Mouse (Mus musculus) right cerebral cortex, postnatal 36 days (tissue): ENCODE measurements around the gene Gm15448.
"Not testable (repeated sequence)": the region's sequence is repeated elsewhere in the genome, so short reads cannot be mapped to it uniquely, and the experiment has no call there.

Source experiments
- DNase-seq, 2 experiments: peaks; one replicate each; pipeline ENCODE4 v3.0.0; 2022; ENCODE audit warnings: low spot score in 2 of 2, mixed read lengths in 1 of 2

The Gm15448 gene

DNA sequence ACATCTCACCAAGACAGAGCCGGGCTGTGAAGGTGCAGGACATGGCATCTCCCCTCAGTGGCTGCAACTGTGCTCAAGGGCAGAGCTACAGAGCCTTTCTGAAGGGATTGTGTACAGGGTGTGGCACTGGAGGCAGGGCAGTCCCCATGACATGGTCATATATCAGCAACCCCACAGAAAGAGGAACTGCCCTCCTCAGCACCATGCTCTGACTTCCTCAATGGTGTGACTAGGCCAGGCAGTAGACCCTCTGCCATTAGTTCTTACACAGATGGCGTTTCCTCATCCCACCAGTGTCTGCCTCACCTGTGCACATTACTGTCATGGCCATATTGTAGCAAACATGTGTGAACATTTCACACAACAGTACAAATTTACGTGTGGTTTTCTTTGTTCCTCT is at the start of gene Gm15448:
Gene Gm15448, minus strand, starts transcription at position 89 of the 400 bp plus-strand sequence.
- DNase-seq, result not testable (repeated sequence)

GRCm38 (mm10) chr7:3875032-3875431 is 49.5 kb upstream of the Gm15448 start:
- DNase-seq, result not testable (repeated sequence)

DNA sequence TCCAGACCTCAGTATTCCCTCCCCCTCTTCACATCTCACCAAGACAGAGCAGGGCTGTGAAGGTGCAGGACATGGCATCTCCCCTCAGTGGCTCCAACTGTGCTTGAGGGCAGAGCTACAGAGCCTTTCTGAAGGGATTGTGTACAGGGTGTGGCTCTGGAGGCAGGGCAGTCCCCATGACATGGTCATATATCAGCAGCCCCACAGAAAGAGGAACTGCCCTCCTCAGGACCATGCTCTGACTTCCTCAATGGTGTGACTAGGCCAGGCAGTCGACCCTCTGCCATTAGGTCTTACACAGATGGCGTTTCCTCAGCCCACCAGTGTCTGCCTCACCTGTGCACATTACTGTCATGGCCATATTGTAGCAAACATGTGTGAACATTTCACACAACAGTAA is 19.5 kb upstream of the Gm15448 start, which contains the start of gene Pira2:
Gene Pira2, minus strand, starts transcription at position 101 of the 400 bp plus-strand sequence.
- DNase-seq, result not testable (repeated sequence)

- DNase-seq, result not testable (repeated sequence)
Observed at GRCm38 (mm10) chr7:3837854-3838253, 12.4 kb upstream of the Gm15448 start.

DNA sequence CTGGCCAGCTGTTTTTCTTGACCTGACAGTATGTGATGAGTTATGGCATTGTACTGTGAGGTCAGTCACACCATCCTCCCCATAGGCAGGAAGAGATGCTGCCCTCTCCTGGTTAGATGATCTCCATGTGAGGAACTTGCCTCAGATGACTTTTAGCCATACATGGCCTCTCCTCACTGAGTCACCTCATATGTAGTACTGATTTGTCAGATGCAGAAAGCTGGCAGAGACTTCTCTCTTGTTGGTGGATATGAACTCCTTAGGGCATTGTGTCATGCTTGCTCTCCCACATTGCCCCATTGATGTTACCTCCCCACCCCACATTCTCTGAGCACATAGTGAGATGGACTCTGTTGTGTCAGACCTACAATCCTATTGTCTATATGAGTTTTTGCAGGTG is 5.1 kb upstream of the Gm15448 start:
- not testable (repeated sequence) for DNase-seq

DNA sequence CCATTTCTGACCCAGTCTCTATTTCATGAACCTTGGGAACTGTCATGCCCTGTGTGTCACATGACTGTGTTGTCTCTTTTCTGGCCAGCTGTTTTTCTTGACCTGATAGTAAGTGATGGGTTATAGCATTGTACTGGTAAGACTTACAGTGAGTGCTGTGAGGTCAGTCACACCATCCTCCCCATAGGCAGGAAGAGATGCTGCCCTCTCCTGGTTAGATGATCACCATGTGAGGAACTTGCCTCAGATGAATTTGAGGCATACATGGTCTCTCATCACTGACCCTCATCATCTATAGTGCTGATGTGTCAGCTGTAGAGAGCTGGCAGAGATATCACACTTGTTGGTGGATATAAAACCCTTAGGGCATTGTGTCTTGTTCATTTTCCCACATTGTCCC is 13.6 kb downstream of the Gm15448 start:
- DNase-seq, result not testable (repeated sequence)

GRCm38 (mm10) chr7:3802935-3803334 is 22.6 kb downstream of the Gm15448 start:
- not testable (repeated sequence) for DNase-seq

DNA sequence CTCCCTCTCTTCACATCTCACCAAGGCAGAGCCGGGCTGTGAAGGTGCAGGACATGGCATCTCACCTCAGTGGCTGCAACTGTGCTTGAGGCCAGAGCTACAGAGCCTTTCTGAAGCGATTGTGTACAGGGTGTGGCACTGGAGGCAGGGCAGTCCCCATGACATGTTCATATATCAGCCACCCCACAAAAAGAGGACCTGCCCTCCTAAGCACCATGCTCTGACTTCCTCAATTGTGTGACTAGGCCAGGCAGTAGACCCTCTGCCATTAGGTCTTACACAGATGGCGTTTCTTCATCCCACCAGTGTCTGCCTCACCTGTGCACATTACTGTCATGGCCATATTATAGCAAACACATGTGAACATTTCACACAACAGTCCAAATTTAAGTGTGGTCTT is 25.5 kb downstream of the Gm15448 start:
- DNase-seq, result not testable (repeated sequence)

DNA sequence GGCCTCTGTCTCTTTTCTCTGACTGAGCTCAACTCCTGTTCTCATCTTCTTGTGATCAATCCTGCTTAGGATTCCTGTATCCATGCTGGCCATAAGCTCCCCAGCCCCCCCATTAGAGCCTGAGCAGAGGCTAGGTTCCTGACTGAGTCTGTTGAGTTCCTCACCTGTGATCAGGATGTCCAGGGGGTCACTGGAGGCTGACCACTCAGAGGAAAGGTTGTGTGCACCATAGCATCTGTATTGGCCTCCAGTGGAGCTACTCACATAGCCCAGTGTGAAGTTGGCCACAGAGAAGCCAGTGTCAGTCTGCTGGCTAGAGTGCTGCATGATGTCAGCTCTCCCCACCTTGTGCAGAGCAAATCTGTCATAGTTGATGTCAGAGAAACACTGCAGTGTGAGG is 29.2 kb downstream of the Gm15448 start:
- DNase-seq, result not testable (repeated sequence)
